Mouse (Mus musculus): ENCODE measurements at regions not wholly inside any gene's neighbourhood (a gene's known extent, or its start where the extent isn't known, plus 50 kb on each side); places are given as distances from the start of the nearest gene placed in this dataset.

GRCm38 (mm10) chr5:27963765-27964164 is 107.4 kb upstream of the Insig1 start:
- no peak for DNase-seq (ENCODE audit: low spot score)

DNA sequence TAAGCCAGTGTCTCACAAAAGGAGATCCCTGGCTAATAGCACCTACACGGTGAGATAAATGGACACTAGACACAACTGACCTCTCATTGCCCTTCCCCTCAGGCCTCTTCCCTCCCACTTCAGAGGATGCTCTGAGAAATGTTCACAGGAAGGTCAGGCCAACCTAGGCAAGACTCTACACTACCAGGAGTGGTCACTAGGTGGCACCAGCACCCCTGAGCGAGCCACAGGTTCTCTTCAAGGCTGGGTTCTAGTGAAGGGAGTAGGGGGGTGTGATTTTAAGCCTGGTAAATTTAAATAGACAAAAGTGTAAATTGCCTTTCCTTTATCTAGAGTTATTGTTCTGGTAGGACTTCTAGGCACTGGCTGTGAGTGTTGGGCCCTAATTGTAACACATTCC is 76.0 kb upstream of the Insig1 start:
- DNase-seq (ENCODE audit: low spot score): peak; percentile 68

DNA sequence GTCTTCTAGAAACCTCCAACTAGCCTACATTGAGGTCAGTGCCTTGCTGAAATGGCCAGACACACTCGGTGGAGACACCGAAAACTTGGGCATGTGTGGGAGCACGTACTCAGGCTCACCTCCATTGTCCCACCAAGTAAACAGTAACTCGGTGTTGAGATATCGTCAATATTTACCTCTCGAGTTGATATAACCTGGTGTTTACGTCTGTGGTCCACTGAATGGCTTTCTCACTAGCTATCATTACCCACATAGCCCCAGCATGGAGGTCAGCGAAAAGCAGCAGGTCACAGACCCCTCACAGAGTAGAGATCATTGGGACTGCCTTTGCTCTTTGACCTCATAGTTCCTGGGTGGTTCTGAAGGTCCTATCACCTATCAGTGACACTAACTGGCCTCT is 73.4 kb upstream of the Insig1 start:
- DNase-seq (ENCODE audit: low spot score): no peak

DNA sequence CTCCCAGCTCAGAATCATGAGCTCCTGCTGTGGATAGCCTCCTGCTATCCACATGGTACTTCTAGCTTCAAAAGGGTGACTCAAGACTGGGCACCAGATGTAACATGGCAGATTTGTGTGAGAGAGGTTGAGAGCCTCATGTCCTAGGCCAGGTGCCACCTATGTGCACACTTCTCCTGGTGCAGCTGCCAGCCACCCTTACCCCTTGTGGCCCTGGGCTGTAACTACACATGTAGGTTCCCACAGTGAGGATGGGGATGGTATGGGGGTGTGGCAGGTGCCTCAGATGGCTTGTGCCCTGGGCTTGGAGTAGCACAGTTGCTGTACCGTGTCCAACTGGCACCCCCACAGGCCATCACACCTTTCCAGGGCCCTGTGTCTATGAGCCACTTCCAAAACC is 68.2 kb upstream of the Insig1 start:
- no peak for DNase-seq (ENCODE audit: low spot score)

DNA sequence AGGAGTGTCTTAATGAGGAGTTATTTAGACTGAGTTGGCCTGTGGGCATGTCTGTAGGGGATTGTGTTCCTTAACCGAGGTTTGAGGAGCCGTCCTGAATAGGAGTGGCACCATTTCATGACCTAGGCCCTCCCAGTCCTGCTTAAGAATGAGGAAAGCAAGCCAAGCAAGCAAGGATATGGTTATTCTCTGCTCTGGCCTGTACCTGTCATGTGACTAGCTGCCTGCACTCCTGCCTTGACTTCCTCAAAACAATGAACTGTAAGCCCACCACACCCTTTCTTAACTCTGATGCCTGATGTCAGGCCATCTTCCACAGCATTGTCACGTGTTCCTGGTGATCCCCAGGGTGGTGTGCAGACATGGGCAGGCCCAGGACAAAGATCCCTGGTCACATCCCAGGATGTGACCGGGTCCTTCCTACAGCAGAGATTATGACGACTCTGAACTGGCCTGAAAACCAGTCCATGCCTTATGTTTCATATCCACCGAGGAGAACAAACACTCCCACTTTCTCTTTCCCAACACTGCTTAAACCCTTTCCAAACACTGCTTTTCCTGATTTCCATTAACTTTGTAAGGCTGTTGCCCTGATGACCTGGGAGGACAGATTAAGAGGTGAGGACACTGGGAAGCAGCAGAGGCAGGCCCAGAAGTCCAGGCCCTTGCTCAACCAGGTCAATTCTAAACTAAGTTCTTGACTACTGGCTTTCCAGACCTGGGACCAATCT is 67.2 kb upstream of the Insig1 start:
- DNase-seq (ENCODE audit: low spot score): no peak

GRCm38 (mm10) chr5:28004487-28004827 is 66.7 kb upstream of the Insig1 start:
- DNase-seq (ENCODE audit: low spot score): no peak

- no peak for DNase-seq (ENCODE audit: low spot score)
Measured at GRCm38 (mm10) chr5:28009386-28009785, 61.8 kb upstream of the Insig1 start.

DNA sequence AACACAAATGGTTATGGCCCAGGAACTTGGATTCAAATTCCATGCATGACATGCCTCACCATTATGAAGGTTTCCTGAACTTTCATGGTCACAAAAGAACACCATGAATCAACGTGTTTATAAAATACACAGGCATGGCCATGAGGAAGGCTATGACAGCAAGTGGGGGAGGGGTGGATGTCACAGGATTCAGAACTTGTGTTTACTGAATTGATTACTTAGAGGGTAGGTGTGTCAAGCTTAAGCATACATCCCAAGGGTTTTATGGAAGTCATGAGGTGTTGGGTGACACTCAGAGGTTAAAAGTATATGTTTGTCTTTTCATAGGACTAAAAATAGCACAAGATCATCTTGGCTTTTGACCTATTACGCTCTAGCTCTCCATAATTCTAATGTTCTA is 61.3 kb upstream of the Insig1 start:
- DNase-seq (ENCODE audit: low spot score): no peak

GRCm38 (mm10) chr5:28010529-28010928 is 60.6 kb upstream of the Insig1 start:
- no peak for DNase-seq (ENCODE audit: low spot score)

DNA sequence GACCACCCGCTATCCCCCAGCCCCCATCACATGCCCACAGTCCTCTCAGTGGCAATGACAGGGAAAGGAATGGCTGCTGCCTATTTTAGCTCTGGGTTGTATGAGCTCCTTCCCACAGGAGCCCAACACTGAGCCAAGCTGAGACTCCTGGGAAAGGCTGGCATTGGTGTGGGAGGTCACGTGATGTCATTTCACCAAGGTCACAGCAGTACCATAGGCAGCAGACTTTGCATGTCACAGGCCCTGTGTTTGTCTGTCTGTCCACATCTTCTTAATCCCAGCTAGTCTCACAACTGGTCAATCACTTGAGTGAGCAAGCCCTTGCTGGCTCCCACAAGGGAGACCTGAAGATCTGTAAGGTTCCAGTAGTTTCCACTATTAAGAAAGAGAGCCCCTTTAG is 58.7 kb upstream of the Insig1 start:
- DNase-seq (ENCODE audit: low spot score): no peak

GRCm38 (mm10) chr5:28013619-28014273 is 57.4 kb upstream of the Insig1 start:
- DNase-seq (ENCODE audit: low spot score): no peak

GRCm38 (mm10) chr5:28019864-28020263 is 51.3 kb upstream of the Insig1 start:
- DNase-seq (ENCODE audit: low spot score): no peak

Measured in ovary, postnatal 36 days (tissue).